Mouse (Mus musculus) urinary bladder, postnatal 10 days (tissue): ENCODE data around the gene Kdelc2.

ENCODE experiments used
- DNase-seq: peaks from one replicate; pipeline ENCODE4 v3.0.0; 2022; ENCODE audit warnings: low spot score

The Kdelc2 gene

GRCm38 (mm10) chr9:53383951-53384866 lies at the start of gene Kdelc2:
TSS of gene Kdelc2 (plus strand) at chr9:53384025.
- no peak for DNase-seq

GRCm38 (mm10) chr9:53335131-53335530 lies 48.7 kb upstream of the Kdelc2 start:
- DNase-seq = no peak

- no peak for DNase-seq
These were observed 44.2 kb upstream of the Kdelc2 start for GRCm38 (mm10) chr9:53339603-53340002.

- no peak for DNase-seq
These were observed 43.4 kb upstream of the Kdelc2 start for GRCm38 (mm10) chr9:53340328-53340916.

GRCm38 (mm10) chr9:53340969-53341368 lies 42.9 kb upstream of the Kdelc2 start:
- no peak for DNase-seq

- no peak for DNase-seq
These were observed 41.8 kb upstream of the Kdelc2 start for GRCm38 (mm10) chr9:53341981-53342380.

- DNase-seq = no peak
These were observed 39.0 kb upstream of the Kdelc2 start for GRCm38 (mm10) chr9:53344646-53345432.

- DNase-seq = no peak
These were observed 38.1 kb upstream of the Kdelc2 start for GRCm38 (mm10) chr9:53345728-53346127.

GRCm38 (mm10) chr9:53346402-53346801 lies 37.4 kb upstream of the Kdelc2 start:
- no peak for DNase-seq

- no peak for DNase-seq
These were observed 34.6 kb upstream of the Kdelc2 start for GRCm38 (mm10) chr9:53349211-53349610.

- DNase-seq = no peak
These were observed 33.5 kb upstream of the Kdelc2 start for GRCm38 (mm10) chr9:53350331-53350730.

GRCm38 (mm10) chr9:53351899-53352298 lies 31.9 kb upstream of the Kdelc2 start:
- DNase-seq = no peak

- no peak for DNase-seq
These were observed 30.7 kb upstream of the Kdelc2 start for GRCm38 (mm10) chr9:53353161-53353560.

- DNase-seq = no peak
These were observed 27.3 kb upstream of the Kdelc2 start for GRCm38 (mm10) chr9:53356219-53357155.

- DNase-seq = no peak
These were observed 12.5 kb upstream of the Kdelc2 start for GRCm38 (mm10) chr9:53371339-53371738.

- no peak for DNase-seq
These were observed 7.9 kb upstream of the Kdelc2 start for GRCm38 (mm10) chr9:53375907-53376306.

- no peak for DNase-seq
These were observed 7.0 kb upstream of the Kdelc2 start for GRCm38 (mm10) chr9:53376820-53377219.

GRCm38 (mm10) chr9:53377597-53377996 lies 6.2 kb upstream of the Kdelc2 start:
- no peak for DNase-seq

GRCm38 (mm10) chr9:53378171-53378570 lies 5.7 kb upstream of the Kdelc2 start:
- no peak for DNase-seq

- no peak for DNase-seq
These were observed 3.2 kb upstream of the Kdelc2 start for GRCm38 (mm10) chr9:53380595-53380994.

GRCm38 (mm10) chr9:53381113-53381615 lies 2.7 kb upstream of the Kdelc2 start:
- no peak for DNase-seq
